Comparison of ENCODE assay signal across 8 mouse cellular contexts in the genomic region with DNA sequence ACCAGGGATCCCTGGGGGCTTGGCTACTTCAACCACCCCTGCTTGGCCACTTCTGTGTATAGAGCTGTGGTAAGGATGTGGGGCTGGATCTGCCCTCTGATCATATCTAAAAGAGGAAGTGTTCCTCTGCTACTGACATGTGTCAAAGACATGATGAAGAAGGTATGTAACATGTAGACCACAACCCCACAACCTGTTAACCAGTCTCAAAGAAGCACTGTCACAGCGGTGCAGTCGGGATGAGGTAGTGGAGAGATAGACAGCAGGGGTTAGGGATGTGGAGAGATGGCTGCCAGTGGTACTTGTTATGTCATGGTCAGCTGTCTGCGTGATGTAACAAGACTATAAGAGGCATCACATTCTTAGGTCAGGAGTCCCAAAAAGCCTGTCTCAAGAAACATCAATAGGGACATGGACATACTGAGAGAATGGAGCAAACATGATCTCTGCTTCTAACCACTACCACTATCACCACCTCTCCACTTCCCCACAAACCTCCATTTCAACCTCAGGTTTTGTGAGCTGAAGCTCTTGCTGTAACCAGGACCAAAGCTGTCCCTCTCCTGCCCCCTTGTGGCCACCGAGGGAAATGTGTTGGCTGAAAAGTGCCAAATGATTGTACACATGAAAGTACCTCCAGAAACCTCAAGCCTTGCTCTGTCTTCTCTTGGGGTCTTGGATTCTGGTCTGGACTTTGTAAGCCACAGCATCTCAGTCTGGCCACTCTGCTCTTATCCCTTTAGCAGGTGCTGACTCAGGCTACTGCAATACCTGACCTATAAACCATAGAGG. TPM values are rescaled to one million over a fixed set of nuclear protein-coding genes. Genes with fewer than 3 reads are reported as not detected.
A peak's percentile ranks its signal among the peaks of the same experiment; 100 is the strongest.
DNase-seq lines count a peak whose midpoint lies in the region; ATAC-seq lines count a peak whose summit lies in the region.

No protein-coding gene starts in this region.

- no peak overlapping the region for H3K4me3 ChIP-seq in hindbrain, embryonic 13.5 days

- H3K4me2 ChIP-seq in hindbrain, embryonic 13.5 days = no peak overlapping the region

- no peaks in the 10 kb centered on the region for H3K4me1 ChIP-seq in hindbrain, embryonic 13.5 days (replicated peaks)

- peak; percentile 95 for DNase-seq in MEL-GATA-1-ER (ENCODE audit: extremely low read depth, low read depth)
- DNase-seq in cerebellum, adult 18-20 months = peak; percentile 86 to 93
- DNase-seq in layer of hippocampus, postnatal 14 days (ENCODE audit: low spot score in 2 of 2) = peak; percentile 90 to 93
- DNase-seq in lung, postnatal 14 days = peak; percentile 91
- DNase-seq in retina, embryonic 14.5 days (ENCODE audit: low spot score) = peak; percentile 90
- DNase-seq in thymus, postnatal 4 days = peak; percentile 90

- H3K9me3 ChIP-seq in hindbrain, embryonic 13.5 days = no peaks in the 10 kb centered on the region

- no peak overlapping the region for H3K27ac ChIP-seq in hindbrain, embryonic 13.5 days

- no peak overlapping the region for H3K9ac ChIP-seq in hindbrain, embryonic 13.5 days

- peaks cover 52% of the 10 kb centered on the region for H3K36me3 ChIP-seq in hindbrain, embryonic 13.5 days

- 43% methylated on average over 4 of the region's 4 CpGs for WGBS in hindbrain, embryonic 13.5 days

- H3K27me3 ChIP-seq in hindbrain, embryonic 13.5 days = no peaks in the 10 kb centered on the region

- peak; percentile 94 for ATAC-seq in frontal cortex, adult (ENCODE audit: low TSS enrichment)
- ATAC-seq in hindbrain, embryonic 13.5 days (ENCODE audit: low FRiP score) = peak; percentile 61; the same call in 1 of the 2 replicates

RNA-seq across cellular contexts. Expression of gene Zfp950, which starts 56.3 kb away (rescaled TPM):
- 56.8 and 61.4 TPM in 2 replicates for polyA plus RNA-seq in hindbrain, embryonic 13.5 days (2015; fragmentation: Nextera tagmentation; extraction: Ambion mirVana)
- total RNA-seq in layer of hippocampus, postnatal 14 days (2021) = 10 to 100 TPM; 33.9 to 44.0 TPM
